25 mouse cellular contexts compared by ENCODE assay signal in genomic region chr3:152837407-152837806, GRCm38 (mm10).
"Had no signal": no experiment of that assay in that cellular context is flagged by ENCODE, and none has a peak within 500 bp of the region (broad histone marks: within the 10 kb centered on the region; RNA-seq: fewer than 3 reads in every experiment).

No protein-coding gene starts in this region.

- ATAC-seq: hindbrain, postnatal 0 days; intestine, embryonic 16.5 days; liver, embryonic 12.5 days had no signal

- H3K4me1 ChIP-seq: heart, embryonic 13.5 days; heart, embryonic 15.5 days; limb, embryonic 15.5 days; liver, embryonic 12.5 days had no signal

- H3K36me3 ChIP-seq: heart, embryonic 13.5 days; heart, embryonic 15.5 days; hindbrain, embryonic 13.5 days; hindbrain, embryonic 15.5 days; kidney, embryonic 15.5 days; limb, embryonic 13.5 days; limb, embryonic 15.5 days; liver, embryonic 12.5 days had no signal

- H3K27ac ChIP-seq: heart, adult 2 months; heart, embryonic 13.5 days; heart, embryonic 15.5 days; hindbrain, embryonic 13.5 days; hindbrain, embryonic 15.5 days; hindbrain, postnatal 0 days; kidney, embryonic 15.5 days; kidney, postnatal 0 days; limb, embryonic 13.5 days; limb, embryonic 15.5 days; liver, embryonic 12.5 days; liver, embryonic 14.5 days had no signal

- H3K4me3 ChIP-seq: heart, adult 2 months; heart, embryonic 13.5 days; heart, embryonic 15.5 days; hindbrain, embryonic 13.5 days; hindbrain, embryonic 15.5 days; kidney, embryonic 15.5 days; limb, embryonic 13.5 days; limb, embryonic 15.5 days; liver, embryonic 12.5 days had no signal

- H3K4me2 ChIP-seq: heart, embryonic 11.5 days; heart, embryonic 13.5 days; heart, embryonic 15.5 days; hindbrain, embryonic 13.5 days; hindbrain, embryonic 15.5 days; kidney, embryonic 15.5 days; limb, embryonic 13.5 days; limb, embryonic 15.5 days; liver, embryonic 12.5 days had no signal

- DNase-seq: gastrocnemius, postnatal 14 days; gastrocnemius, postnatal 36 days; heart, adult 2 months; heart, postnatal 14 days; heart, postnatal 36 days; kidney, adult 11 months; kidney, adult 2 months; kidney, adult 9 months; kidney, postnatal 14 days; kidney, postnatal 36 days; layer of hippocampus, postnatal 36 days; left cerebral cortex, postnatal 4 days had no signal

- H3K9me3 ChIP-seq: heart, embryonic 15.5 days; hindbrain, embryonic 13.5 days; hindbrain, embryonic 15.5 days; kidney, embryonic 15.5 days; limb, embryonic 13.5 days; limb, embryonic 15.5 days; liver, embryonic 12.5 days had no signal

- H3K27me3 ChIP-seq: heart, embryonic 13.5 days; heart, embryonic 15.5 days; hindbrain, embryonic 13.5 days; hindbrain, embryonic 15.5 days; kidney, embryonic 15.5 days; limb, embryonic 13.5 days; limb, embryonic 15.5 days; liver, embryonic 12.5 days had no signal

- H3K9ac ChIP-seq: heart, embryonic 13.5 days; heart, embryonic 15.5 days; hindbrain, embryonic 13.5 days; hindbrain, embryonic 15.5 days; kidney, embryonic 15.5 days; limb, embryonic 13.5 days; limb, embryonic 15.5 days; liver, embryonic 12.5 days; liver, embryonic 14.5 days had no signal
